Mouse (Mus musculus): Measurements from ENCODE around the gene Hist1h2ba.

The Hist1h2ba gene

DNA sequence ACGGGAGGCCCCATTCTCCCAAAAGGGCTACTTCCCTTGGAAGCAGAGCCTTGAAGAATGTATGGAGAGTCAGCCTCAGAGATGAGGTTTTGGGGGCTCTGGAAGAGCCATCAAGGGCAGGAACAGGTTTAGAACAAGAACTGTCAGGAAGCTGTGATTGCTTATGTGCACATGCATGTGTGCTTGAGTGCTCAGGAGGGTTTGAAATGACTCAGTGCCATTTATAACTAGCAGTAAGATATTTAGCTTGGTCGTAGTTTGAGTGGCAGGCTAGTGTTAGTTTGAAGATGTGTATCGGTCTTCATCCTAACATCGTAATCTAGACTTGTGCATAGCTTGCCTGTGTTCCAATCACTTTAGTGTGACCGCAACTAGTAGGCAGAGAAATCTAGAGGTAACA, 27.1 kb downstream of the Hist1h2ba start:
- 95% methylated on average over 5 of the region's 5 CpGs for WGBS

DNA sequence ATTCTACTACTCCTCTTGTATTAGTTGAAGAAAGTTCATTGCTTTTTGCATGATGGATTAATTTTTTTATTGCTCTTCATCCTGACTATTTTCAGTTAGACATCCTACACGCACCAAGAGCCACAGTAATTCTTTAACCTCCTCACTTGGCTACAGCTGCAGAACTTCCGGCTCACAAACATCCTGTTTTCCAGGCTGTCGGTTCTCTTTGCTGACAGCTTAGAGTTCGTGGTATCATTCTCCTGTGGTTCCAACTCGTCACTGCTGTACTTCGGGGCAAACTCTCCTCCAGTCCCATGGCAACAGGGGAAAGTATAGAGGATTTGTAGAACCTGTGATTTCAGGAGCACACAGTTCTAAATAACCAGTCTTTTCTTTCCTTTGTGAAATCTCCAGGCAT, 35.7 kb downstream of the Hist1h2ba start:
- WGBS = 40% methylated on average over 6 of the region's 6 CpGs

DNA sequence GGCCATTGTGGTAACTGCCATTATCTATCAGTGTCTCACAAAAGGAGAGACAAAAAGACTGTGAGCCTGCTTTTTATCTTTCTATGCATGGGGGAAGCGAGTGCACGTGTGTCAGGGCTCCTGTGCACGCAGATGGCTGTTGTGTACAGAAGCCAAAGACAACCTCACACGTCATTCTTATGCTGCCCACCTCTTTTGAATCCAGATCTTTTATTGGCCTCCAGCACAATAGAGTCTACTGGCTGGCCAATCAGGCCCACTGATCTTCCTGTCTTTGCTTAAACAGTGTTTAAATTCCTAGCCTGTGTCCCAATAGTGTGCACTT, 40.7 kb downstream of the Hist1h2ba start:
- 65% methylated on average over 4 of the region's 4 CpGs for WGBS

- WGBS = 61% methylated on average over 9 of the region's 9 CpGs
Observed at GRCm38 (mm10) chr13:23892592-23893268, 41.2 kb downstream of the Hist1h2ba start.

DNA sequence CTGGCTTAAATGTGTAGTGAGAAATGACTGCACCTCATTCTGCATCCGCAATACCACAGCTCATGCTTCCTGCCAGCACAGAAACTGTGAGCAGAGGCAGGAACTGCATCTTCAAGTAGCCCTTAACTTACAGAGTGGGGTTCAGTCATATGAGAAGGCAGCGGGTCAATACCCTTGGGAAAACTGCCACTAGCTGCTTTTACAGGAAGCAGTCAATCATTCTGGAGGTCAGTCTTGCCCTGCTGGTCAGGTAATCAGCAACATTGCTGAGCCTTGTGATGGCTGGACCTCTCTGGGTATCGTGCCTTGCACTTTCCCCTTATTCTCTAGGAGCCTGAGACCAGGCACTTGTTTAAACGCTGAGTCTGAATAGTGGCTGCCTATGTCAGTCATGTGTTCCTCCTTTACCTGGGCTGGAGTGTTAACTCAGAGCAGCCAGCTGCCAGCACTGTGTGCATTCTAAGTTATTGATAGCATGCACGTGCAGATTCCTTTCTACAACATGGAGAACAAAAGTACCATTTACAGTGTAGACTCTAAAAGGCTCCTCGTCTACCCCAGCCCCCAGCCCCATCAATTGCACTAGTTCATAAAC, 44.8 kb downstream of the Hist1h2ba start:
- 79% methylated on average over 6 of the region's 6 CpGs for WGBS

DNA sequence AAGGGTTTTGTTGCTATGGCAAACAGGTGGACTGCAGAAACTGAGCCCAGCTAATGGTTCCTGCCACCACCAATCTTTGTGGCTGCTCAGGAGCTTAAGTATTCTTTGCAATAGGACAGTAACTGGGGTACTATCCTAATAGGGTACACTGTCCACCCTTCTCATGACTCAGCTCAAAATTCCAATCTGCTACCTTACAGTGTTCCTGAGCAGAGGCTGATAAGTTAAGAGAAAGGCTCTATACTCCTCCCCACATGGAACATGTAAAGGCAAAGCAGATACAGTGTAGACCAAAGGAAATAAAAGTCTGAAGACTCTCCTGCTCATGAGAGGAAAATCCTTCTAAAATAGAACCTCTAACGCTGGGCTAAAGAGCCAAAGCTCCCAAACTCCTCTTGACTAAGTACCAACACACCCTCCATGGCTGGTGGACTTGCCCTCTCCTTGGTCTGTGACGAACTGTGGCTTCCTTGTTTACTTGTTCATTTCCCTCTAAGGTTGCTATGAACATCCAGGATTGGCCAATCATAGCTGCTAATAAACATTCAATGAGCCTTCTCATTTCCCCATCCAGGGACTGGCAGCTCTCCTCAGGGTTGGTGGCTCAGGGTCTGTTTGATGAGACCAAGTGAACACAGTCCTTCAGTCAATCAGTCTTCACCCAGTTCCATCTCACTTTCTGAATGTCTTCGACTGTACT, 46.8 kb downstream of the Hist1h2ba start:
- WGBS = 71% methylated on average over 3 of the region's 3 CpGs

- 48% methylated on average over 2 of the region's 2 CpGs for WGBS
Observed at GRCm38 (mm10) chr13:23885540-23885939, 48.4 kb downstream of the Hist1h2ba start.

Data from cerebral cortex, adult 2 months (tissue).